Mouse (Mus musculus): Measurements from ENCODE around the gene Zrsr2. TPM values are rescaled to one million over a fixed set of nuclear protein-coding genes. Genes with fewer than 3 reads are reported as not detected.

The Zrsr2 gene
- polyA plus RNA-seq, 1 experiment from 2014 or later: 67.8 TPM

DNA sequence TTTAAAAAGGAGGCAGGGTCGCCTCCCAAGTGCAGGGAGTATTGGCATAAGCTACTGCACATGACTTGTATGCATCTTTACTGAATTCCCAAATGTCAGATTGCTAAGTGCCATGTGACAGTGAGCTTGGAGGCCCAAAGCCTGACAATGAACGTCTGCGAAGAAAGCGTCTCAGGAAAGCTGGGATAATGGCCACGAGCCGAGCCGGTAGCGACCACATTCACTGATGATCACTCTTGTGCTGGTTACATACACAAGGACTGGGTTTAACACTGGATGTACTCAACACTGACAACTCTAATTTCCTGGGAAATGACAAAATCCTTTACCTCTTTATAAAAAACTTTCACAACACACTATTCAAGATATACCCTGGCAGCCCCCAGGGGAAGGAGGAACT is 23.7 kb downstream of the Zrsr2 start:
- no peak for DNase-seq (ENCODE audit: extremely low spot score, low spot score)
- peaks cover 33% of the 10 kb centered on the region for H3K36me3 ChIP-seq (replicated peaks)
- no peak overlapping the region for H3K27ac ChIP-seq
- no peaks in the 10 kb centered on the region for H3K4me1 ChIP-seq
- H3K4me3 ChIP-seq: no peak overlapping the region
- WGBS: 86% methylated on average over 8 of the region's 8 CpGs
- no peaks in the 10 kb centered on the region for H3K9me3 ChIP-seq
- H3K27me3 ChIP-seq (ENCODE audit: poor library complexity, severe bottlenecking): peaks cover 77% of the 10 kb centered on the region

DNA sequence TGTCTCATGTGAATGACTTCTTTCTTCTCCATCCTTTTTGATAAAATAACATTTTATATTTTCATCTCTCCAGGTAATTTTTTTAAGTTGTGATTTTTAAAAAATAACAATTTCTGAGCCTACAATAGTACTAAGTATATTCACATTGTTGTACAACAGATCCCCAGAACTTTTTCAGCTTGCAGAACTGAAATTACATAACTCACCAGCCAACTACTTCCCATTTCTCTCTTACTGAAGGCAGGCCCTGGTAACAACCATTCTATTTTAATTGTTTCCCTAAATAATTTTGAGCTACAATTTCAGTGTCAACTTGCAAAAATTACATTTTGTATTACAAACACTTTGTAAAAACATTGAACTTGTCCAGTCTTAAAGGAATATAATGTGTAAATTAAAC is 28.9 kb downstream of the Zrsr2 start:
- H3K36me3 ChIP-seq (replicated peaks): no peaks in the 10 kb centered on the region
- H3K27ac ChIP-seq: no peak overlapping the region
- H3K27me3 ChIP-seq (ENCODE audit: poor library complexity, severe bottlenecking): peaks cover 63% of the 10 kb centered on the region
- no peak for DNase-seq (ENCODE audit: extremely low spot score, low spot score)
- H3K9me3 ChIP-seq: no peaks in the 10 kb centered on the region
- H3K4me1 ChIP-seq: no peaks in the 10 kb centered on the region
- H3K4me3 ChIP-seq: no peak overlapping the region

DNA sequence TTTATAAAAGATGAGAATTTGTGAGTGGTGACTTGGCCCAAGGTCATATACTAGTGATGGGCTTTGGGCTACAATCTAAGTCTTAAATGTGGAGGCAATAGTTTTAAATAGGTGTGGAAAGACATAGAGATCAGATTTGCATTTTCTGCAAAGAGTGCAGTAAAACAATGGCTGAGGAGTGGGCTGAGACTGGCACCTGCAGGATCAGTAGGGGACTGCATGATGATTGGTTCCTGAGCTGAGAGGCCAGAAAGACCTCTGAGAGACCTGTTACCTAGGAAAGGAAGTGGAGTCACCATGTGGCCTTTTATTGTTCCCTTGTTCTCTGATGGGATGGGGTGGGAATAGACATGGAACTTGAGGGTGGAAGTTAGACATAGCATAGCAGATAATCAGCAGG is 45.7 kb downstream of the Zrsr2 start:
- no peak overlapping the region for H3K27ac ChIP-seq
- H3K4me1 ChIP-seq: no peaks in the 10 kb centered on the region
- peaks cover 72% of the 10 kb centered on the region for H3K27me3 ChIP-seq (ENCODE audit: poor library complexity, severe bottlenecking)

DNA sequence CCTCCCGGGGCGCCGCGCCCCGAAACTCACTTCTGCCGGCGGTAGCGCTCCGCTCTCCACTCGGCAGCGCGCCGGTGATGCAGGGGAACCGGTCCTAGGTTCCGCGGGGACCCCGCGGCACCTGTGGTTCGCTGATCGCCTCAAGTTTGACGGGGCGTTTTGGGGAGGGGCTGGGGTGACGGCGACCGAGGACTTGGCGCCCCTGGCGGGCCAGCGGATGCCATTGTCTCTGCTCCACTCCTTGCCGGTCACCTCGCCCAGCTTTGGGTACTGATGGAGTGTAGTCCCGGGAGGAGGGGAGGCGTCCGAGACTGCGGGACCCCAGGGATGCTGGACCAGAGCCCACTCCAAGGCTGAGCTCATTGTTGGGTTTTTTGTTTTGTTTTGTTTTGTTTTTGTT is 49.1 kb downstream of the Zrsr2 start:
- Histone ChIP-seq H3K27me3 (ENCODE audit: poor library complexity, severe bottlenecking) (peaks cover 64% of the 10 kb centered on the region), H3K4me3 (peak overlapping the region; percentile 68), H3K4me1 (no peaks in the 10 kb centered on the region), H3K9me3 (no peaks in the 10 kb centered on the region), H3K27ac (peak overlapping the region; percentile 91), H3K36me3 (replicated peaks) (peaks cover 6% of the 10 kb centered on the region; the same call in 1 of the 2 replicates)
- DNase-seq (ENCODE audit: extremely low spot score, low spot score): peak; percentile 43
- 25% methylated on average over 34 of the region's 34 CpGs for WGBS

More for the DNA sequence above, 45.7 kb downstream of the Zrsr2 start:
- DNase-seq (ENCODE audit: extremely low spot score, low spot score): no peak
- Histone ChIP-seq H3K9me3 (no peaks in the 10 kb centered on the region), H3K36me3 (replicated peaks) (peaks cover 17% of the 10 kb centered on the region), H3K4me3 (no peak overlapping the region)

DNA sequence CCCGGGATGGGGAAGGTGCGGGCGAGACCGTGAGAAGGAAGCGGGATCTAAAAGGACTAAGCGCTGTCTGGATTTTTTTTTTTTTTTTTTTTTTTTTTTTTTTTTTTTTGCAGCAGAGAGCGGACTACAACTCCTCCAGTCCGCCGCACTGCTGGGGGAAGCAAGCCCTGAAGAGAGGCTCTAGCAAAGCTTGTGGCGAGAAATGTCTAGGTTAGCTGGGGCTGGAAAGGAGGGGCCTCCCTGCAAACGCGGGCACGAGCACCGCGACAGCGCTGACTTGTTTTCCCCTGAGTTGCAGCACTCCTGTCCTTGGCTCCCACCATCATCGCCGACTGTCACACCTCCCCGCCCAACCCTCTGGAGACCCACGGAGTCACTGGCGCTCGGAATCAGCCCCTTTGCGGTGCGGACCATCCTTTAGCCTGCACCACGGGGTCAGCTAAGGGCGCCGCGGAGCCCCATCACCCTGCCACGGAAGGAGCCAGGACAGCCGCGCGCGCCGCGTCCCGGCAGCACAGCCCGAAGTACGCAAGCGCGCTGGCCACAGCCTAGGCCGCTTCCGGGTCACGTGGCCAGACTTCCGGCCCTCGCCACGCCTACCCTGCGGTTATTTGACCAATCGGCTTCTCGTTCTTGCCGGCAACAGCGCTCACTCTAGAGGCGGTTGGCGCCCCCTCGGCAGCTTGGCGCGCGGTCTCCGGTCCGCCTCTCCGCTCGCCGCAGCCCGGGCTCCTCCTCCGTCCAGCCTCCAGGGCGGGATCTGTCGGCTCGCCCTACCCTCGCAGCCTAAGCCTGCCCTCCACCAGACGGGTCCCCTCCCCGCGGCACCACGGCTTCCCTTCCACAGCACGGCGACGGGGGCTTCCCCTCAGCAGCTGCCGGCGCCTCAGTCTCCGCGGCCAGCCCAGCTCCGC is 49.9 kb downstream of the Zrsr2 start, which contains the start of gene Ap1s2:
TSS of gene Ap1s2 (plus strand) at position 681 of the 914 bp plus-strand sequence.
- Histone ChIP-seq H3K9me3 (no peaks in the 10 kb centered on the region), H3K36me3 (replicated peaks) (no peaks in the 10 kb centered on the region), H3K27ac (peak within 1 kb of the TSS; percentile 91), H3K27me3 (ENCODE audit: poor library complexity, severe bottlenecking) (peaks cover 65% of the 10 kb centered on the region), H3K4me3 (peak within 1 kb of the TSS; percentile 68), H3K4me1 (no peaks in the 10 kb centered on the region)
- WGBS: 14% methylated on average over 71 of the region's 80 CpGs
- peak; percentile 86 for DNase-seq (ENCODE audit: extremely low spot score, low spot score)

DNA sequence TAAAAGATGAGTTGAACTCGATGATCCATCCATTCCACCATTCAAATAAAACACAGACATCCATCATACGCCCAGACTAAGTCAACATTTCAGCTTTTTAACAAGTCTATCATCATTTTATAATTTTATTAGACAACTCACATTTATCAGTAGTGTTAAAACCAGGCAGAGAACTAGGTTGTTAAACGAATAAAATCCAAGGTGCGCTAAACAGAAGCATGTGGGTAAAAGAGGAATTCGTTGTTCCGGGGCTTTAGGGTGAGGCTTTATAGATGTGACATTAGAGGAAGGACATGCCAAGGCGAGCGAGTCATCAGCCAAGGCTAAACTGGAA is 50.5 kb downstream of the Zrsr2 start:
- H3K27ac ChIP-seq: peak overlapping the region; percentile 91
- 33% methylated on average over 8 of the region's 8 CpGs for WGBS
- no peaks in the 10 kb centered on the region for H3K9me3 ChIP-seq
- no peaks in the 10 kb centered on the region for H3K4me1 ChIP-seq
- no peak for DNase-seq (ENCODE audit: extremely low spot score, low spot score)
- H3K27me3 ChIP-seq (ENCODE audit: poor library complexity, severe bottlenecking): peaks cover 65% of the 10 kb centered on the region
- no peaks in the 10 kb centered on the region for H3K36me3 ChIP-seq (replicated peaks)
- H3K4me3 ChIP-seq: peak overlapping the region; percentile 68

DNA sequence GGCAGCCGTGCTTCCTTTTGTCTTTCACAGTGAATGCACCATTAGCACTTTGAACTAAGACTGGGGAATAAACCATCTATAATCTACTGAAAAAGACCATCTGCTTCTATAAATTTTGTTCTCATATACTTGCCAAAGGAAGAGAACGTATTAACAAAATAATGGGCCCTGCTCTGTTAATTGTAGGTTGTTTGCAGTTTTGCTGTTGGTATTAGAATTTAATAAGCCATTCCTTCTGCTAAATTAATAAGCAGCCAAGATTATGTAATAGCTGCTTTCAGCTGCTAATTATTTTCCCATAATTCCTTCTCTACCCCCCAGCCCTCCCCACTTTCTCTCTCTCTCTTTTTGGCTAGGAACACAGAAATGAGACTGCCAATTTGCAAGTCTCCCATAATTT is 51.6 kb downstream of the Zrsr2 start:
- WGBS: 84% methylated on average over 2 of the region's 2 CpGs
- H3K27me3 ChIP-seq (ENCODE audit: poor library complexity, severe bottlenecking): peaks cover 73% of the 10 kb centered on the region
- no peak overlapping the region for H3K4me3 ChIP-seq

DNA sequence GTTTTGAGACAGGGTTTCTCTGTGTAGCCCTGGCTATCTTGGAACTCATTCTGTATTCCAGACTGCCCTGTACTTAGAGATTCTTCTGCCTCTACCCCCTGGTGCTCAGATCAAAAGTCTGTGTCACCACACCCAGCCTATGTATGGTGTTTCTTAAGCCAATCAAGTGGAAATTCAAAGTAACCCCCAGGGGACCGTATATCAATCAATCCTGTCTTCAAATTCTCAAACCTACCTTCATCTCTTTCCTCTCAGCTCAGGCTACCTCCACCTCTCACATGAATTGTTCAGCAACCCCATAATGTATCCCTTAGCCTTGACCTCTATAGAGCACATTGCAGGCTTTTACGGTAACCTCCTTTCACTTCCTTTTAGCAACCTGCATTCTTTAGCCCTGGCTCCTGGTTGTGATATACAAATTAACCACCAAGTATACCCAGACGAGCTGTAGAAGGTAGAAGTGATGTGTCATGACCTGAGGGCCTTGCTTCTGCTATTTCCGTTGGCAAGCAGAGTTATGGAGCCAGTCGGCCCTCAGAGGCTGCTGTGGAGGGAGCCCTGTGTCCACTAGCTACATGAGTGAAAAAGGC is 58.9 kb downstream of the Zrsr2 start:
- H3K9me3 ChIP-seq: no peaks in the 10 kb centered on the region
- H3K27me3 ChIP-seq (ENCODE audit: poor library complexity, severe bottlenecking): peaks cover 93% of the 10 kb centered on the region
- no peak overlapping the region for H3K27ac ChIP-seq
- no peak overlapping the region for H3K4me3 ChIP-seq
- no peaks in the 10 kb centered on the region for H3K4me1 ChIP-seq
- no peaks in the 10 kb centered on the region for H3K36me3 ChIP-seq (replicated peaks)
- WGBS: 68% methylated on average over 5 of the region's 5 CpGs
- DNase-seq (ENCODE audit: extremely low spot score, low spot score): no peak

More for the DNA sequence above, 51.6 kb downstream of the Zrsr2 start:
- Histone ChIP-seq H3K4me1 (no peaks in the 10 kb centered on the region), H3K36me3 (replicated peaks) (no peaks in the 10 kb centered on the region), H3K27ac (no peak overlapping the region), H3K9me3 (no peaks in the 10 kb centered on the region)
- no peak for DNase-seq (ENCODE audit: extremely low spot score, low spot score)

DNA sequence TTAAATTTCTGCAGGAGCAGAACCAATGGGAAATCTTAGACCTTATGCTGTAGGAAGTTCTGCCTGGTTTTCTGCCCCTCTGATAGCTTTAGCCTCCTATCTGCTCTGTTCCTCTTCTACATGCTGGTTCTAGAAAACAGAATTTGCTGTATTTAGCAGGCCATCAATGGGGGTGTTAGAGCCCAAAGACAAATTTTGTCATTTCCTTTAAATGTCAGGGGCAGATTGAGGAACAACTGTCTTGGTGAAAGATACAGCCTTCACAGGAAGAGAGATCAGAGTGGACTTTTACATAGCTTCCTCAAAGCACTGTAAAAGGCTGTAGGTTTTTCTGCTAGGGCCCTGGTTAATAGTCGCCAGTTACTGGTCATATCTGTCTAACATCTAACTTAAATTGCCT is 61.1 kb downstream of the Zrsr2 start:
- H3K36me3 ChIP-seq (replicated peaks): no peaks in the 10 kb centered on the region
- no peaks in the 10 kb centered on the region for H3K4me1 ChIP-seq
- H3K27me3 ChIP-seq (ENCODE audit: poor library complexity, severe bottlenecking): peaks cover 87% of the 10 kb centered on the region
- H3K9me3 ChIP-seq: no peaks in the 10 kb centered on the region
- H3K27ac ChIP-seq: no peak overlapping the region
- no peak overlapping the region for H3K4me3 ChIP-seq
- no peak for DNase-seq (ENCODE audit: extremely low spot score, low spot score)
- 83% methylated on average over 1 of the region's 1 CpGs for WGBS

DNA sequence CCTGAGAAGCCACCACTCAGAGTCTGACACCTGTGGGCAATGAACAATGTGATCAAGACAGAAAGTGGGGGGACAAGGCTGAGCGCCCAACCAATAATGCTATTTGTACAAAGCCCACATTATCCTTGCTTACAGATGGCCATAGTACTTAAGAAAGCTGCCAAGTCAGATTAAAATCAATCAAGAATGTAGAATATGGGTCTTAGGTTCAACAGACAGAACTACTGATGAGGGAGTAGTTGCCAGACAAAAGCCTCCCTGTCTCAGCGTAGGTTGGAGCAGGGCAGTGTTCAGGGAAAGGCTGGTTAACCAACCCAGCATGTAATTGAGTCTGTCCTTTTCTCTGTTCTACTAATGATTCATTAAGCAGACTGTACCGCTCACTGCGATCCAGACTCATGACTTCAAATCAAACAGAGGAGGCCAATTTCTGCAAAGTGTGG is 72.9 kb downstream of the Zrsr2 start:
- Histone ChIP-seq H3K4me3 (no peak overlapping the region), H3K36me3 (replicated peaks) (no peaks in the 10 kb centered on the region), H3K27me3 (ENCODE audit: poor library complexity, severe bottlenecking) (peaks cover 77% of the 10 kb centered on the region), H3K27ac (no peak overlapping the region), H3K9me3 (no peaks in the 10 kb centered on the region), H3K4me1 (no peaks in the 10 kb centered on the region)
- 66% methylated on average over 4 of the region's 4 CpGs for WGBS
- no peak for DNase-seq (ENCODE audit: extremely low spot score, low spot score)

Other genes starting within 250 kb of the Zrsr2 start
- 0.43 and 0.81 TPM in 2 replicates for gene Rnf138rt1, start 197.3 kb downstream of the Zrsr2 start, polyA plus RNA-seq (2016; fragmentation: Nextera tagmentation; extraction: Ambion mirVana)
- 19.8 and 22.8 TPM in 2 replicates for gene Ap1s2, start 49.6 kb downstream of the Zrsr2 start, polyA plus RNA-seq (2016; fragmentation: Nextera tagmentation; extraction: Ambion mirVana)
- 0.15 and 0.30 TPM in 2 replicates for gene Car5b, start 69.3 kb upstream of the Zrsr2 start, polyA plus RNA-seq (2016; fragmentation: Nextera tagmentation; extraction: Ambion mirVana)
- 52.5 and 59.1 TPM in 2 replicates for gene Siah1b, start 117.8 kb upstream of the Zrsr2 start, polyA plus RNA-seq (2016; fragmentation: Nextera tagmentation; extraction: Ambion mirVana)
- 1.6 and 1.8 TPM in 2 replicates for gene Cltrn, start 130.2 kb upstream of the Zrsr2 start, polyA plus RNA-seq (2016; fragmentation: Nextera tagmentation; extraction: Ambion mirVana)
- 0.25 and 0.27 TPM in 2 replicates for gene Ace2, start 180.7 kb upstream of the Zrsr2 start, polyA plus RNA-seq (2016; fragmentation: Nextera tagmentation; extraction: Ambion mirVana)

All from forebrain, embryonic 10.5 days (tissue).